Mouse (Mus musculus) left cerebral cortex, adult 9 months (tissue): ENCODE results near the gene Zfp276.
"Not testable (repeated sequence)": the region's sequence is repeated elsewhere in the genome, so short reads cannot be mapped to it uniquely, and the experiment has no call there.

ENCODE experiments used
- DNase-seq, 2 experiments: peaks; one replicate each; pipeline ENCODE4 v3.0.0; 2022; ENCODE audit warnings: low spot score in 2 of 2

The Zfp276 gene

DNA sequence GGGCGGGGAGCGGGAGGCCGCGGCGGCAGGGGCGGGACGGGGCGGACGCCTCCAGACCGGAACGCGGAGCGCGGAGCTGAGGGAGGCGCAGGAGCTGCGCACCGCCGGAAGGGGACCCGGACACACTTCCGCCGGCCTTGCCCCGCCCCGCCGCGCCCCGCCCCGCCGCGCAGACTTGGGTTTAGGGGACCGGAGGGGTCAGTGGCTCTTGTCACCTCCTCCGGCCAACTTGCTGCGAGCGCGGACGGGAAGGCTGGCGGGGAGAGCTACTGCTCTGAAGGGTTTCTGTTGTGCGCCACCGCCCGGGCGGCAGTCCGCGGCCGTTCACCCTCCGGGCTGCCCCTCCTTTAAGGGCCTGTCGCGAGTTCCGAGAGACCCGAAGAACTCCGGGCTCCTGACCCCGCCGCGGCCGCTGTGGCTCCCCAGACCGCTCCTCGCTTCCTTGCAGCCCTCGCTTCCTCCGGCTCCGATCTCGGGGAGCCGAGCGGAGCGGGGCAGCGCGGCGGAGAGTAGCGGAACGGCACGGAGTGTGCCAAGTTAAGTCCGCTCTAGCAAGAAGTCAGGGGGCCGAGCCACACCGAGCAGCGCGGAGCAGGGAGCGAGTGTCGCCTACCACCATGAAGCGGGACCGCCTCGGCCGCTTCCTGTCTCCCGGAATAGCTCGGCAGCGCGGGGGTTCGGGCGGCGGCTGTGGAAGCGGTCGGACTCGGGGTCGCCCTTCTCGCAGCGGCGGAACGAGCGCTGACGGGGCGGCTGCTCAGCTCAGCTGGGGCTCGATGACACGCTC is at the start of gene Zfp276, which contains the start of gene Vps9d1:
Zfp276 (plus strand) TSS at position 97 of the 787 bp plus-strand sequence.
Vps9d1 (minus strand) TSS at position 250 of the 787 bp plus-strand sequence.
- DNase-seq: peak in 1 of 2 experiments; percentile 70

DNA sequence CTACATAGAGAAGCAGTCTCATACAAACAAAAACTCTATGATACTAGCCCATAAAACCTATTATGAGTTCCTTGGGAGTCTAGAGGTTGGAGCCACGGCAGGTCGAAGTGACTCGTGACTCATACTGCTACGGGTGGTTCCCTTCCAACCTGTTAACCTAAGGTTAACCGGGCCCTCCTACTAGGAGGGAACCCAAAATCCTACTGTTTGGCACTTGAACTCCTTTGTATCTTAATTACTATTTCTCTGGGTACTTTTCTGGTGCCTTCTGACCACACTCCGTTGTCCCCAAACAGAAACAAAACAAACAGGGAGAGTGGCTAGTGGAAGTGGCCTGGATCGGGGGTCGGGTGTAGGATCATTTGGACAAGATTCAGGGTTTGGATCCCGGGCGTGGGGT is 42.1 kb upstream of the Zfp276 start:
- DNase-seq: no peak

DNA sequence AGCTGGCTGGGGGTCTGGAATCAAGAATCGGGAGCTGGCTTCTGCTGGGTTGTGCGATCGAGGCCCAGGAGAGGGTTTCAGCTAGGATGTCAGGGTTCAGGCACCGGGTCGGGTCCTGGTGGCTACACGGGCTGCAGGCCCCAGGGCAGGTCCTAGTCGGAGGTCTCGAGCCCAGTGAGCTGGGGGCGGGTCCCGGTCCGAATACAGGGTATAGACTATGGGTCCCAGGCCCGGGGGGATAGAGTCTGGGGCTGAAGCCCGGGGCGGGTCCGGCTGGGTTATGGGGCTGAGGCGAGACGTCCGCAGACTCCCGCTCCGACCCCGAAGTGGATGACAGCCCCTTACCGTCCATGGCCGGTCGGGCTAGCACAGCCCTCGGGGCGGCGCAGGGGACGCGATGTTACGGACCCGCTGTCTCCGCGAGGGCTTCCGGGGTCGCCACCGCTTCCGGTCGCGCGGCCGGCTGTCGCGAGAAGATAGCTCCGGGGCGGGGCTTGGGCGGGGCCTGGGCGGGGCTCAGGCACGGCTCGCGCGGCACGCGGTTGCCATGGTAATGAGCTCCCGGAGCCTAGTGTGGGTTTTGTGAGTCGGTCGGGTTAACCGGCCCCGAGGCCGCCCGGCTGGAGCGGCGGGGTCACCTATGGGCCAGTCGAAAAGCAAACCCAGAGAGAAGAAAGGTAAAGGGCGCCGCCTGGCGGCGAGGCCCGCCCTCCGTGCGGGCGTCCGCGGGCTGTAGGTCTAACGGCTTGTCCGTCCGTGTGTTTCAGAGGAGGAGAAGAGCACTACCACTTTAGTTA is 41.5 kb upstream of the Zfp276 start, which contains the start of the genes Chmp1a and Spata33:
Chmp1a (minus strand) TSS at position 443 of the 797 bp plus-strand sequence.
Spata33 (plus strand) TSS at position 512 of the 797 bp plus-strand sequence.
- peak in 1 of 2 experiments; percentile 87 for DNase-seq

DNA sequence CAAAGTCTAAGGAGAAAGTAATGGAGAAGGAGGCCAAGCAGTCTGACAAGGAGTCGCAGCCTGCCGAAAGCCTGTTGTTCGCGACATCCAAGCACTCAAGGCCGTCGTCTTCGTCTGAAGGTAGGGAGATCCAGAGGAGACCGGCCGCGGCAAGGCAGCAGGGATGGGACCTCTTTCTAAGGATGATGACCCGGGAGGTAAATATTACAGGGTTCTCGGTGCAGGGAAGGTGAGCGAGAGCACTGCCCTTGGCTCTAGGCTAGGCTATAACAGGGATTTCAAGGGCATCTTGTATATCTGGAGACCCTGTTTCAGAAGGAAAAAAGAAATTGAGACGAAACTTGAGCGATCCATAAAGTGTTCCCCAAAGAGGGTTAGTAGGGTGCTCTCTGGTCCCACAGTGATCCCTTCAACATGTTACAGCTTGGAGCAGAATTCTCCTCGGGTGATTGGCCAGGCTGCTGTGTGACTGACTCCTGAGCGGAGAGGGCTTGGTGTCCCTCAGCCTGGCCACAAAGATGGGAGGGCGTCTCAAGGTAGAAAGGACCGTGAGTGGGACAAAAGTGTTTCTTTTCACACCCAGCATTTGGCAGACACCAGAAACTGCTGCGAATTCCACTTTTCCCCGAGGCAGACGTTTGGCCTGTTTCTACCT is 40.8 kb upstream of the Zfp276 start:
- DNase-seq: no peak

DNA sequence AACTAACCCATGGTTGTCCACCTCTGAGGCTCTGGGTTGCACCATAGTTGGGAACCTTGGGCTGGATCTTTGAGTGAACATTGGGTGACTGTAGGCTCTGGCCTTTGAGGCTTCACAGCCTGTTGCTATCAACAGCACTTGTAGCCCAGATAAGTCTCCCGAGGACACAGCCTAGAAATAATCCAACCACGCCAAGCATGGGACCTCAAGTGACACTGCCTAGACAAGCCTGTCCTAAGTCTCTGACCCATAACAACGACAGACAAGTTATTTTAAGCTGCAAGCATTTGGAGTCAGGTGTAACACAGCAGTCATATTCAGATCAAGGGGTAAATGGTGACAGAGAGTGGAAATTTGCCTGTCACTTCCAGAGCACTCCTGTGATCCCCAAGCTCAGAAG is 38.6 kb upstream of the Zfp276 start:
- DNase-seq: no peak

DNA sequence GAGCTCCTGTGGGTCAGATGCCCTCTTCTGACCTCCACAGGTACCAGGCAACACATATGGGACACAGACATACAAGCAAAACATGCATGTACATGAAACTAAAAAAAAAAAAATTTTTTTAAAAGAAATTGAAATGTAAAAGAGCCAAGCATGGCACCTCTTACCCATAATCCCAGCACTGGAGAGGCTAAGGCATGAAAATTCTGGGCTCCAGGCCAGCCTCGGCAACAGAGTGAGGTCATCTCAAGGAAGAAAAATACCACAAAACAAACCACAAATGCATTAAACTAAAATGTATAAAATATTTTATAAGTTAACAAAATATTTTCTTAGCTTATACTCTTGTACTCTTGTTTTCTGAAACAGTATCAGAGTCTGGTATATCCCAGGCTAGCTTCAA is 33.1 kb upstream of the Zfp276 start:
- DNase-seq: no peak

DNA sequence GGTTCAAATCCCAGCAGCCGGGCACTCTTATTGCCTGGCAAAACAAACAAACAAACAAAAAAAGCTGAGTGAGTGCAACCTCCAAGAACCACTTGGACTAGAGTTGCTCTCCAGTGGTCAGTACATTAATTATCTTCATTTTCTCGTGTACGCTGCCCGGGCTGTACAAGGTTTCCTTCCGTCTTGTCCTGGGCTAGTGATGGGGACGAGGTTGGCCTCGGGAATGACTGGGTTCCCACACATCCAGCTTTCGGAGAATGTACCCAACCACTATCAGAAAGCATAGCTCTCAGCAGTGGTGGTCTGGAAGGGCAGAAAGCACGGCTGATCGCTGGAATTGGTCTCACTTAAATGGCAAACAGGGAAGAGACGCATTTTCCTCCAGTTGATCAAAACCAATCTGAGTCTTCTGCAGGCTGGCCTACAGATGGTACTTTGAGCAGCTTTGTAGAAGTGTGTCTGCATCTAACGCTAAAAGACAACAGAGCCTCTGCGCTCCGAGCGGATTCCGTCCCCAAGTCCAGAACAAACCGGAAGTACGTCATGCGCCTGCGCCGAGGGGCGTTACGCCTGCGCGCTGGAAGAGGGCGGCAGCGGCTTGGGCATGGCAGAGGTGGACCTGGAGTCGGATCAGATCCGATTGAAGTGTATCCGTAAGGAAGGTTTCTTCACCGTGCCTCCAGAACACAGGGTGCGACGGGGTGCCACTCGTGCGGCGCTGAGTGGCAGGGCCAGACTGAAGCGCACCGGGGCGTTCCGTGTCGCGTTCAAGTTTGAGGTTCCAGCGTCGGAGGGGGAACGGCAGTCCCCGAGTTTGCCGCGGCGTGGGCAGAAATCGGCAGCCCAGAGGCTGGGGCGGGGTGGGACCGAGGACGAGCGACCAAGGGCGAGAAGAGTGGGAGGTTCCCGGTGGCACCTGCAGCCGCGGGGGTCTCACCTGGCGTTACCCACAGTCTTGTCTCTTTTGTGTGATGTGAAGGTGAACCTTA is 29.4 kb upstream of the Zfp276 start, which contains the start of gene Cdk10:
Cdk10 (plus strand) TSS at position 565 of the 989 bp plus-strand sequence.
- peak; percentile 75 to 93 for DNase-seq

DNA sequence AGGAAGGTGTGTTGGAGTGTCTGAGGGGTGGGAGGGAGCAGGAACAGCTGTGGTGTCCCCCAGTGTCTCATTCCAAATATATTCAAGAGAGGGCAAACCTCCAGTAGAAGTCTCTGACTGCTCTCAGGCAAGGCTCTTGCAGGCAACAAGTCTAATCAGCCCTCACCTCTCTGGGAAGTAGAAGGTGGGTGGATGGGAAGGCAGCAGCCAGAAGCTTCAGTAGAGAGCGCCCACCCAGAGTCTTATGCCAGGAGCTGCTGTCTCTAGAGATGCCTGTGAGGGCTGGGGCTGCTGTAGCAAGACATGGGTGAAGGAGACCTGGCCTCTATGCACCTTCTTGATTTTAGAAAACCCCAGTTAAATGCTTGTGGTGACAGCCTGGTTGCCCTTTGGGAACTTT is 25.6 kb upstream of the Zfp276 start:
- DNase-seq: peak in 1 of 2 experiments; percentile 42

DNA sequence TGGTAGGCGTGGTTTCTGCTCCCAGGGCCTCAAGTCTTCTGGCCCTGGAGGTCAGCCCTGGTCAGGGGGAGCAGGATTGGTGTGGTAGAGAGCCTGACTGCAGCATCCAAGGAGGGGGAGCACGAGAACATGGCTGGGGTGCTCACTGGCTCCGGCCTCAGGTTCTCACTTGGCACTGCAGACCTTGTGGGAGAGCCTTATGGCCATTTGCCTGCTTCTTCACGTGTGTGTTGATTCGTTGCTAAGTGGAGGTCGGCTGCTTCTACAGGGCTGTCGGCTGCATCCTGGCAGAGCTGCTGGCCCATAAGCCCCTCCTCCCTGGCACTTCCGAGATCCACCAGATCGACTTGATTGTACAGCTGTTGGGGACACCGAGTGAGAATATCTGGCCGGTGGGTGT is 23.7 kb upstream of the Zfp276 start:
- not testable (repeated sequence) for DNase-seq

DNA sequence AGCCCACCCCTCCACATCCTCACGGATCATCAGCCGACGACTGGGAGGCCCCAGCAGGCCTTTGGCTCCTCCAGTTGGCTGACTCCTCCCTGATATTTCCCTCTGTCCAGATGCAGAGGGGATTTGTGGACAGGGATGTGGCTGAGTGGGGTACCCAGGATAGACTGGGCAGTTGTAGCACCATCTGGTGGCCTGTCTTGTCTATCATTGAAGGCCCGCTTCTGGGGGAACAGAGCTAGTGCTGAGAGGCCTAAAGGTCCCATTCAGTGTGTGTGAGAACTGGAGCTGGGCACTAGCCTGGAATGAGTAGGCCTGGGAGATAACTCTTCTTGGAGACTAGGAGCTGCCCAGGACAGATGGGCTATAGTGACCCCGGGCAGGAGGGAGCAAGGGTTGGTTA is 22.3 kb upstream of the Zfp276 start:
- peak in 1 of 2 experiments; percentile 27 for DNase-seq

DNA sequence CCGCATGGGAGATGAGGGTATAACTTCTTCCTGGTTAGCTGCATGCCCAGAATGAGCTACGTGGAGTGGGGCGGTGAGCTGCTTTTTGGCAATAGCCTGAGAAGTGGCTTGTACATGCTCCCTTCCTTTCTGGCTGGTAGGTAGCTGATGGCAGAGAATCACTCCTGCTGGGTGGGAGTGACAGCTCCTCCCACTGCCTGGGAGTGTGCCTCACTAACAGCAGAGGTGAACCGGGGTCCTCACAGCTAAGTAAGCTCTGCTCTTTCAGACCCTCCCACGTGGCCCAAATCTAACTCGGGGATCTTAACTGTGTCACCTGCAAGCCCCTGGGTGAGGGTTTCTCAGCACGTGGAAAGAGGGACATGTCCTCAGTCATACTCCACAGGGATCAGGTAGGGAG is 21.4 kb upstream of the Zfp276 start:
- peak in 1 of 2 experiments; percentile 38 for DNase-seq

DNA sequence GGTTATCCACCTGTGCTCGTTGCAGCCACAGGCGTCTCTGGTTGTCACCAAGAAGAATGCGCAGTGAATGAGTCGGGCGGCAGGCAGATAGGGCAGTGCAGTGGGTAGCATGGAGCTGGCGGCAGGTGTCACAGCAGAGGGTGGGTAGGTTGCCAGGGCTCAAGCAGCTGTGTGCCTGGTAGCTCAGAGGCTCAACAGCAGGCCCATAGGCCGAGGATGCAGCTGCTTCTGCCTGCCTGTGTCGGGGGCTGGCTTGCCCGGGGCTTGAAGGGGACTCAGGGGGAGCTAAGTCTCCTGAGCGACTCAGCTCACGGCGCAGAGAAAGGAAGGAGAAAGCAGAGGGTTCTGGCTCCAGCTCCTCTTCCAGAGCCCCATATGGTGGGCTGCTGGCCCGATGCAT is 20.7 kb upstream of the Zfp276 start:
- DNase-seq: peak in 1 of 2 experiments; percentile 25

DNA sequence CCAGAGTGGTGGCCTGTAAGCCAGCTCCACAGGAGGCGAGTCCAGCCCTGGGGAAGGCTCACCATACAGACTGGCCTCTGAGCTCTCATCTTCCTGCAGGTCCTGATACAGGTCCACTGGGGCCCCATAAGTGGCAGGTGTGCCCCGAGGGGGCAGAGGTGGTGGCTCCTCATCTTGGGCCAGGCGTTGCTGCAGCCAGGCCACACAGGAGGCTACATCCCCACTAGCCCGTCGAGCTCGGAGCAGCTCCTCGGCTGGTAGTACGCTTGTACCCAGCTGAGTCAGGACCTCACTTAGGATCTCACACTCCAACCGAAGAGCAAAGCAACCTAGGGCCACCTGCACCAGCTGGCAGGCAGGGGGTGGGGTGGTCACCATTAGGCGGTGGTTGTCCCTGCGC is 20.2 kb upstream of the Zfp276 start:
- peak in 1 of 2 experiments; percentile 22 for DNase-seq

DNA sequence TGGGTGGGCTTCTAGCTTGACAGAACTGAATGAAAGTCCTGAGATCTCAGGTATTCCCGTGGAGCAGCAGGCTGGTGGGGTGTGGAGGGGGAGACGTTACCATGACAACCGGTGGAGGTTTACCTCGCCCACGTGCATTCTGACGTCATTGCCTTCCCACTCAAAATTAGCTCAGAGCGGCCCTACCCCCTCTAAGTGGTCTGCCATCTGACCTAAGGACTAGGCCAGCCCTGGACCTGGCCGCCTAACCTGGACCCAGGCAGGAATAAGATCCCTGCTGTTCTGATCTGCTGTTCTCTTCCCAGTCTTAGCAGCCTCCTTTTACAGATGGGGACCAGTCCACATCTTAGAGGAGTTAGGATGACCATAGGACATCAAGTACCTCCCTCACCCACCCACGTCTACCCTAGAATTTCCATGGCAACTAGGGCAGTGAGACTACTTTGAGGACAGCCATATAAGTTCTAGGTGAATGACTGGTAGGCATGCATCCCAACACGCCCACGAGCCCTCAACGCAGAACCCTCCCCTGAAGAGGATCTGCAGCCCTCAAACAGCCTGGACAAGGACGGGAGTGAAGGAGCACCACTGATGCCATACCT is 19.0 kb upstream of the Zfp276 start:
- DNase-seq: peak; percentile 83 to 89

DNA sequence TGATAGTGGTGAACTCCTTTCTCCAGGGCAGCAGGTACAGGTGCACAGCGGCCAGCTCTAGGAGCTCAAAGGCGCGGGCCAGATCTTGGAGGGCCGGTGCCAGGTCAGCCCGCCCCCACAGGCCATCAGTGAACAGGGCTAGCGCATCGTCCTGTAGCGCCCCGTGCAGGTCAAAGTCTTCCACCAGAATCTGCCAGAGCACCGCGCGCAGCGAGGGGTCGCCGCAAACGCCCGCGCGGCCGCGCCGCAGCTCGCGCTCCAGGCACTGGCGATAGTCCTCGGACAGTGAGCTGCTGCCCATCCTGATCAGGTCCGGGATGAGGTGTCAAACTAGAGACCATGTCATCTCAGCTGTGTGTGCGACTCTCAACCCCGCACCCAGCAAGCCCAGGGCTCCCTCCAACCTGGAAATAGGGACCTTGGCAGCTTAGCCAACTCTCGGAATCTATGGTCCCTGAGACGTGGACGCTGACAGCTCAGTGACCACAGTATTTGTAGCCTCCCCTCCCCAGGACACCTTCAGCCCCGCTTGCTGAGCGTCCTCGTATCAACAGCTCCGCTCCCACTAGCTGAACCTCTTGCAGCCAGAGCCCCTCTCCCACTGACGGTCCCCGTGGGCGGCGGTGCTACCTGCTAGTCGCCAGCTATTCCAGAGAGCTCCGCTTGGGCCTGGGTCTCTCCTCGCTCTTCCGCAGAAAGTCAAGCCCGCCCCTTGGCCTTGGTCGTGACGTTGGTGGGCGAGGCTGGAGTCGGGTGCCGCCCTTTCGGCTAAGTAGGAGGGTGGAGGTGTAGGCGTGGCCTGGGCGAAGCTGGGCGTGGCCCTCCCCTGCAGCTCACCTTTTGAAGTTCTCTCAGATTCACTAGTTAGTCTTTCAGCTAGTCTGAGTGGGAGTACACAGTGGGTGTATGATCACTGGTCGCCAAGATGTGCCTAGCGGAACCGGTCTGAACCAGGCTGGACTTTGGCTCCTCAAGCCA is 18.2 kb upstream of the Zfp276 start, which contains the start of gene Spata2l:
Spata2l (minus strand) TSS at position 714 of the 978 bp plus-strand sequence.
- peak; percentile 80 to 86 for DNase-seq

DNA sequence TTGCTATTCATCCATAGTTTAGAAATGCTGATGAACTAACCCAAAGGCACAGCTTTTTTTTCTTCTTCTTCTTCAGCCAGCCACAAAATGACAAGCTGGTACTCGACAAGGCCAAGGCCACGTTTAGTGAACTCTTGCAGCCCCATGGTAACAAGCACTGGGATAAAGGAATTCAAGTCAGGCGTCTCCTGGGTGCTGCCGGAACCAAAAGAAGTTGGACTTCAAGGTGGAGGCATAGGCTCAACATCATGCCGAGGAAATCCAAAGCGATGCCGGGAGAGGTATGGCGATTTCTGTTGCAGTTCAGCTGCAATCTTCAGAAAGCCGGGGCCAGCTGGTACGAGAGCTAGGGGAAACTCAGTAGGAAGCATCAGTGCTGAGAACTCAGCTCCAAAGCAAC is 14.6 kb upstream of the Zfp276 start:
- no peak for DNase-seq

DNA sequence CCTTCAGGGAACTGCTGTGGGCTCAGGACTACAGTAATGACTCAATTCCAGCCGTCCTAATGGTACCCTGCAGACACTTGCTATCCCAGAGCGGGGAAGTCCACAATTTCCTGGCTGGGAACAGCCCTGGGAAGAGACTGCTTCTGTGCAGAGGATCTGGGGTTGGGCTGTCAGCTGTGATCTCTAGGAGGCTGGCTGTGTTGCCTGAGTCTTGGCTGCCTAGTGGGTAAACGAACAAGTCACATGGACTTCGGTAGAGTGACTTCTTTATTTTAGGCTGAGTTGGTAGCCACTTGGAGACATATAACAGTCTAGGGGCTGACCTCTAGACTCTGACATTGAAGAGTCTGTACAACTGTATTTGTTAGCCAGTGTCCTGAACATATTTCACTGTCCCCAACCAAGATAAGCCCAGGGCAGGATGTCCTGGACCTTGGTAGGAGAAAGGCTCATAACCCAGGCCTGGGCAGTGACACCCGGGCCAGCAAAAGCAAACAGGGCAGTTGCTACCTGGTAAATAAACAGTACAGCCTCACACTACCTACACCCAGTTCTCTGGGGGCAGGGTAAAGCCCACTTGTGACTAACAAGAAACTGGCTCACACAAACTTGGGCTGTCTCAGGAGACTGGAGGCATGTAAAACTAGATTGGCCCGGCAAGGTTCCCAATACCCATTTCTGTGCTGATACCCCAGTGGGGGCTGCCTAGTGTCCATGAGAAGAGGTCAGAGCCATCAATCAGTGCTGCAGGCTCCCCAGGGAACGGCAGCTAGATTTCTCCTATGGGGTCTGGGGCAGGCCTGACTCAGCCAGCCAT is 11.7 kb upstream of the Zfp276 start:
- no peak for DNase-seq

DNA sequence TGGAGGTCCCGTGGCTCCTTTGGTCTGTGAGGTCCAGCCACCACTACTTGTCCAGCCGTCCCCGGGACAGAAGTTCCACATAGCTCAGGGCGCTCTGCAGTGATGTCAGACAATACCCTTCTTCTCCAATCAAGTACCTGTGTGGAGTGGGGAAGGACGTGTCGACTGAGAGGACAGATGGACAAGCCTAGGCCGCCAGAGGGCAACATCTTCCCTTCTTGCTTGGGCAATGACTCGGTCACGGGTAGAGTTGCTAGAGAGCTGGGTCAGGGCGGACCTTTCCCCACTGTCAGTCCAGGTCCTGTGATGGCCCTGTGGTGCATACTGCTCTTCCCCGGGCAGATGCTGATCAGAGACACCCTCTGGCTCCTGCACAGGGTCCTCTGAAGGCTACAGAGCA is 10.9 kb upstream of the Zfp276 start:
- DNase-seq: no peak
